Mouse (Mus musculus) CH12.LX (cell line): ENCODE data around the gene Usp39. TPM values are rescaled to one million over a fixed set of nuclear protein-coding genes. Genes with fewer than 3 reads are reported as not detected.

Source experiments
- DNase-seq: peaks from one replicate; pipeline ENCODE4 v3.0.0-alpha.2; 2013; ENCODE audit errors: extremely low read depth
- H3K27ac ChIP-seq: 2 replicates; pipeline ENCODE4 v1.5.1; 2012; ENCODE audit warnings: low read depth, mild to moderate bottlenecking, control low read depth, moderate library complexity; ENCODE audit not compliant: insufficient read depth
- H3K27me3 ChIP-seq: replicated peaks from 2 replicates; pipeline ENCODE3; 2012; ENCODE audit warnings: inconsistent platforms
- H3K36me3 ChIP-seq, 2 experiments: replicated peaks in 1 of 2; 2 replicates each; pipeline versions ENCODE3 to v1.6.1; 2012; ENCODE audit warnings: inconsistent platforms in 1 of 2, low read length in 1 of 2, mild to moderate bottlenecking in 1 of 2, mixed read lengths in 1 of 2, moderate library complexity in 1 of 2; ENCODE audit not compliant: control insufficient read depth in 1 of 2, insufficient read depth in 1 of 2
- H3K4me1 ChIP-seq, 2 experiments: 2 replicates each; pipeline ENCODE4 v1.6.1; 2012; ENCODE audit warnings: inconsistent platforms in 1 of 2, moderate library complexity in 1 of 2; ENCODE audit not compliant: insufficient read depth in 2 of 2, control insufficient read depth in 1 of 2
- H3K4me2 ChIP-seq: 2 replicates; pipeline ENCODE4 v1.6.1; 2012; ENCODE audit warnings: low read depth, mild to moderate bottlenecking, control low read depth; ENCODE audit not compliant: poor library complexity, insufficient read depth, severe bottlenecking
- H3K4me3 ChIP-seq, 3 experiments: fragments of 150-350 bp in 1 of 3; sonication (generic) in 1 of 3; replicated peaks in 1 of 3; 2 replicates each; pipeline versions ENCODE3 to v1.5.1; 2011 to 2012; ENCODE audit warnings: low read depth in 2 of 3, low read length in 2 of 3, mild to moderate bottlenecking in 2 of 3, moderate library complexity in 2 of 3, control low read depth in 1 of 3, improper control_type of control experiment in 1 of 3, inconsistent platforms in 1 of 3, mixed read lengths in 1 of 3; ENCODE audit not compliant: poor library complexity in 1 of 3
- H3K79me2 ChIP-seq: replicated peaks from 2 replicates; pipeline ENCODE4 v1.6.1; 2012; ENCODE audit warnings: mild to moderate bottlenecking, moderate library complexity; ENCODE audit not compliant: control insufficient read depth, poor library complexity, insufficient read depth, severe bottlenecking; ENCODE audit errors: extremely low read depth
- H3K9ac ChIP-seq: 2 replicates; pipeline ENCODE4 v1.6.1; 2012; ENCODE audit warnings: low read depth, mild to moderate bottlenecking, control low read depth, moderate library complexity; ENCODE audit not compliant: insufficient read depth
- H3K9me3 ChIP-seq: replicated peaks from 2 replicates; pipeline ENCODE3; 2012; ENCODE audit warnings: low read length, inconsistent platforms, mixed read lengths
- CTCF ChIP-seq, 2 experiments: IDR thresholded peaks in 1 of 2; conservative IDR thresholded peaks in 1 of 2; 2 replicates each; pipeline ENCODE4 v1.5.1; 2011 to 2012; ENCODE audit warnings: low read depth in 2 of 2, low read length in 2 of 2, improper control_type of control experiment in 1 of 2, inconsistent platforms in 1 of 2, mild to moderate bottlenecking in 1 of 2, moderate library complexity in 1 of 2
- EP300 ChIP-seq: IDR thresholded peaks from 2 replicates; pipeline ENCODE4 v1.6.1; 2011; ENCODE audit warnings: low read length, improper control_type of control experiment
- ETS1 ChIP-seq: conservative IDR thresholded peaks from 2 replicates; pipeline ENCODE4 v1.6.1; 2012; ENCODE audit warnings: low read depth, mild to moderate bottlenecking, inconsistent platforms, low read length, improper control_type of control experiment, moderate library complexity
- MYC ChIP-seq: IDR thresholded peaks from 2 replicates; pipeline ENCODE4 v1.6.1; 2011; ENCODE audit warnings: low read depth, mild to moderate bottlenecking, improper control_type of control experiment, low read length
- NRF1 ChIP-seq: IDR thresholded peaks from 2 replicates; pipeline ENCODE4 v1.6.1; 2014; ENCODE audit warnings: low read depth, mild to moderate bottlenecking, inconsistent platforms, low read length, improper control_type of control experiment, moderate library complexity
- RAD21 ChIP-seq: IDR thresholded peaks from 2 replicates; pipeline ENCODE4 v1.6.1; 2011; ENCODE audit warnings: low read depth, mild to moderate bottlenecking, low read length, improper control_type of control experiment, moderate library complexity
- SMC3 ChIP-seq: IDR thresholded peaks from 2 replicates; pipeline ENCODE4 v1.6.1; 2011; ENCODE audit warnings: low read depth, low read length, improper control_type of control experiment
- ZKSCAN1 ChIP-seq: IDR thresholded peaks from 2 replicates; pipeline ENCODE4 v1.6.1; 2012; ENCODE audit warnings: low read depth, inconsistent platforms, low read length, improper control_type of control experiment, borderline replicate concordance
- dilution Hi-C: fragments of 300-500 bp; cut with MboI; formaldehyde crosslinking; loops from 2 replicates; pipeline ENCODE4 v1.14.3; 2020; ENCODE audit warnings: low sequenced_read_pairs; ENCODE audit not compliant: extremely low pct_unique_long_range_greater_than_20kb, extremely low pct_ligation_motif_present
- in situ Hi-C: fragments of 300-500 bp; cut with MboI; formaldehyde crosslinking; loops from 3 replicates; pipeline ENCODE4 v1.14.3; 2019; ENCODE audit warnings: low sequenced_read_pairs, low pct_ligation_motif_present, low pct_unique_long_range_greater_than_20kb, mixed read lengths
- polyA plus RNA-seq: library from polyadenylated mRNA; unstranded; fragments of >175 nt; gene quantifications from 2 replicates; pipeline ENCODE4 v1.2.1, GENCODE M21; 2012; ENCODE audit warnings: low read depth; ENCODE audit not compliant: insufficient read length
- total RNA-seq, 2 experiments: library from RNA; depleted of rRNA; stranded (reverse); fragments of 300-350 nt in 1 of 2; fragments of >200 nt in 1 of 2; gene quantifications; 2 replicates each; pipeline ENCODE4 v1.2.3; 2012 to 2014

The Usp39 gene
- total and polyA plus RNA-seq, 3 experiments: 74.5 to 138 (median 88.2) TPM

DNA sequence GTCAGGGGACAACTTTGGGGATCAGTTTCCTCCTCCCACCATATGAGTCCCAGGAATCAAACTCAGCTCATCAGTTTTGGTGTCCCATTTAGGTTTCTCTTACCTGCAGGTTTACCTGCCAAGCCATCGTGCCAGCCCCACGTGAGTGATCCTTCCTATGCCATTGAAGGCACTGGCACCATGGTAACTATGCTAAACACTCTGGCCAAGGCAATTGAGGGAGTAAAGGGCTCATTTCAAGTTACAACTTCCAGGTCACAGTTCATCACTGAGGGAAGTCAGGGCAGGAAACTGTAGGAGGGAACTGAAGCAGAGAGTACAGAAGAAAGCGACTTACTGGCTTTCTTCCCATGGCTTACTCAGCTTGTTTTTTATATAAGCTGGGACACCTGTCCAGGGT, 21.3 kb upstream of the Usp39 start:
- H3K27me3 ChIP-seq: no peaks in the 10 kb centered on the region
- dilution Hi-C loops (no loop called here), in situ Hi-C loops (no loop called here)
- no peaks in the 10 kb centered on the region for H3K36me3 ChIP-seq
- H3K4me3 ChIP-seq: no peak overlapping the region
- TF ChIP-seq NRF1 (no peak), ZKSCAN1 (no peak), ETS1 (no peak)
- H3K27ac ChIP-seq: no peak overlapping the region
- peaks cover 8% of the 10 kb centered on the region for H3K79me2 ChIP-seq
- no peak overlapping the region for H3K4me2 ChIP-seq
- H3K9me3 ChIP-seq: no peaks in the 10 kb centered on the region
- H3K4me1 ChIP-seq: peaks cover 0 to 6% of the 10 kb centered on the region in 2 experiments; a peak in 2 of 4 replicates
- H3K9ac ChIP-seq: no peak overlapping the region
- DNase-seq: no peak

DNA sequence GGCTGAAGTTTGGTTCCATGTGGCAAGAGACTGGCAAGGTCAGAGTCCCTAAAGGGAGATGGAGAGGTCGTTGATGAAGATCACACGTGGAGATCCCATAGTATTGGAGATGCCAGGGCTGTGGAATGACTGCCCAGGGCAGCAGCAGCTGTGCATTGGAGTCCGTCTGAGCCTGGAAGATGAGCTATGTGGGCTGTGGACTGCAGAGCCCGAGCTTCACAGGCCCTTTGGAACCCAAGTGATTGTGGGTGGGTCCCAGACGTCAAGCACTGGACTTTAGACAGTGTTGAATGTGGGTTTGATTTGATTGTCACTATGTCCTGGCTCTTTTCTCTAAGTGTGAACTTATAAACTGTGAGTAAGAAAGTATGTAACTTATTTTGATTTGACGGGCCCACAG, 20.0 kb upstream of the Usp39 start:
- in situ Hi-C loops (no loop called here), dilution Hi-C loops (no loop called here)
- Histone ChIP-seq H3K27me3 (no peaks in the 10 kb centered on the region), H3K9me3 (no peaks in the 10 kb centered on the region), H3K4me3 (no peak overlapping the region), H3K4me2 (no peak overlapping the region), H3K9ac (no peak overlapping the region), H3K27ac (no peak overlapping the region), H3K4me1 (peaks cover 3 to 18% of the 10 kb centered on the region in 2 experiments; a peak in 3 of 4 replicates), H3K79me2 (peaks cover 15% of the 10 kb centered on the region), H3K36me3 (peaks cover 7 to 13% of the 10 kb centered on the region in 2 experiments)
- no peak for TF ChIP-seq MYC
- no peak for DNase-seq

DNA sequence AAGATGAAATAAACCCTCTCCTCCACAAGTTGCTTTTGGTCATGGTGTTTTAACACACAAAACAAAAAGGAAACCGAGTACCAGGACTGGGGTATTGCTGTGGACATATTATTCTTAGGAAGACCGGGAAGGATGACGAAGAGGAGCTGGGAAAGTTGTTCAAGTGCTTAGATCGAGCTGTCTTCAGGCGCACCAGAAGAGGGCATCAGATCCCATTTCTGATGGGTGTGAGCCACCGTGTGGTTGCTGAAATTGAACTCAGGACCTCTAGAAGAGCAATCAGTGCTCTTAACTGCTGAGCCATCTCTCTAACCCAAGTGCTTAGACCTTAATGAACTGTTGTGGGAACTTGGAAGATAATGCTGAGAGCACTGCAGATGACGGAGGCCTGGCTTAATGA, 19.0 kb upstream of the Usp39 start:
- peaks cover 3 to 18% of the 10 kb centered on the region in 2 experiments; a peak in 3 of 4 replicates for H3K4me1 ChIP-seq
- peaks cover 15 to 23% of the 10 kb centered on the region in 2 experiments for H3K36me3 ChIP-seq
- H3K27me3 ChIP-seq: no peaks in the 10 kb centered on the region
- dilution Hi-C loops (no loop called here), in situ Hi-C loops (no loop called here)
- H3K9me3 ChIP-seq: no peaks in the 10 kb centered on the region
- H3K27ac ChIP-seq: no peak overlapping the region
- no peak for DNase-seq
- H3K79me2 ChIP-seq: peaks cover 15% of the 10 kb centered on the region
- H3K4me2 ChIP-seq: no peak overlapping the region
- H3K4me3 ChIP-seq: no peak overlapping the region
- TF ChIP-seq RAD21 (peak; percentile 28), SMC3 (peak; percentile 29), CTCF (conservative IDR thresholded peaks at IDR 0.05 in 1 of 2, IDR thresholded peaks at IDR 0.05 in 1 of 2; ENCODE audit: low read depth in 2 of 2, low read length in 2 of 2) (peak in 1 of 2 experiments; percentile 66; a peak in 2 of 4 replicates), EP300 (no peak)
- no peak overlapping the region for H3K9ac ChIP-seq
